Mouse (Mus musculus) induced T-regulatory cell, adult 2 months (primary cell): Measurements from ENCODE around the gene Crhr1.

Experiments
- DNase-seq: peaks from one replicate; pipeline ENCODE4 v3.0.0-alpha.2; 2012; ENCODE audit warnings: low read depth

Gene Crhr1

GRCm38 (mm10) chr11:104132580-104133441 is at the start of gene Crhr1:
Crhr1 (plus strand) TSS chr11:104132855.
- no peak for DNase-seq

GRCm38 (mm10) chr11:104083248-104083647 is 49.4 kb upstream of the Crhr1 start:
- DNase-seq, result no peak

DNA sequence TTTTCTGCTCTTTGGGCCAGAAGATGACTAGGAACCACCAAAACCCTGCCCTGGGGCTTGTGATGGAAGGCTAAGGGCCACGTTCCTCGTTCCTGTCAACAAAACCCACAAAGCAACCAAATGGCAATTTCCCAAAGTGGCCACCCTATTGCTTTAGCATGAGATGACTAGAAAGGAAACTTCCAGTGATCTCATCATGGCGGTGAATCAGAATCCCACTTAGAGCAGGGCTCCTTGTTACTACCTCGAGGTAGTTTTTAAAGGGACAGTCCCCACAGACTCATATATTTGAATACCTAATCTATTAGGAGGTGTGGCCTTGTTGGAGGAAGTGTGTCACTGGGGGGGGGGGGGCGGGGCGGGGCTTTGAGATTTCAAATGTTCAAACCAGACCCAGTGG is 48.9 kb upstream of the Crhr1 start:
- DNase-seq, result peak; percentile 2

GRCm38 (mm10) chr11:104088519-104088918 is 44.1 kb upstream of the Crhr1 start:
- DNase-seq, result no peak

DNA sequence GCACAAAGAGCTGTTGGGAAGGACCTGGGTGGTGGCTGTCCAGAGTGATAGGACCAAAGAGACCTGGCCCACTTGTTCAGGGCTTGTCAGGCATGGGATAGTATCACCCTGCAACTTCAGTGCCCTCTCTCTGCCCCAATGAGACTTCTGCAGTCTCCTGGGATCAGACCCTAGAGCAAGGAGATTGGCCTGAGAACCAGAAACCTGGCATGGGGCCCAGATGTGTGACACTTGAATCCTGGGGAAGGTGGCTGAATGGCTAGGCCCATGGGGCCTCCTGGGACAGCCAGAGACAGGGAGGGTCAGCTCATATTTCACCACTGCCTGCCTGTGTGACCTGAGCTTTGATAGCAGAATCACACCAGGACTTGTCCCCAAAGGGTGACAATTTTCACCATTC is 41.9 kb upstream of the Crhr1 start:
- DNase-seq, result no peak

- no peak for DNase-seq
Measured at GRCm38 (mm10) chr11:104095151-104095550, 37.5 kb upstream of the Crhr1 start.

GRCm38 (mm10) chr11:104096536-104096935 is 36.1 kb upstream of the Crhr1 start:
- DNase-seq, result no peak

- no peak for DNase-seq
Measured at GRCm38 (mm10) chr11:104099542-104099941, 33.1 kb upstream of the Crhr1 start.

- DNase-seq, result no peak
Measured at GRCm38 (mm10) chr11:104102641-104103040, 30.0 kb upstream of the Crhr1 start.

DNA sequence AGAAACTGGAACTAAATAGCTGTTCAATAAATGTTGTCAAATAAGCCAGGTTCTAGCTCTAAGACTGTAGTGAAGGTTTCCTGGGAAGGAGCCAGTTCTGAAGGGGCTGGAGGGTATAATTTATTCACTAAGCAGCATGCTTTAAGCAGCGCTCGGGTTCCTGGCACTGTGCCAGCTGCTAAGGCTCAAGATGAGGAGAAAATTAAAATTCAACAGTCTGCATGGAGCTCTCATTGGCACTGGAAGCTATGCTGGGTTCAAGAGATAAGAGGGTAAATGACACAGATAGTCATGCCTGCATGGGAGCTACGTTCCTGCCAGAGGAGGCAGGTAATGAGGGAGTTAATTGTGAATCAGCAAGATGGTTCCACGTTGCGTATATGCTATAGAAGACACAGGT is 26.3 kb upstream of the Crhr1 start:
- no peak for DNase-seq

DNA sequence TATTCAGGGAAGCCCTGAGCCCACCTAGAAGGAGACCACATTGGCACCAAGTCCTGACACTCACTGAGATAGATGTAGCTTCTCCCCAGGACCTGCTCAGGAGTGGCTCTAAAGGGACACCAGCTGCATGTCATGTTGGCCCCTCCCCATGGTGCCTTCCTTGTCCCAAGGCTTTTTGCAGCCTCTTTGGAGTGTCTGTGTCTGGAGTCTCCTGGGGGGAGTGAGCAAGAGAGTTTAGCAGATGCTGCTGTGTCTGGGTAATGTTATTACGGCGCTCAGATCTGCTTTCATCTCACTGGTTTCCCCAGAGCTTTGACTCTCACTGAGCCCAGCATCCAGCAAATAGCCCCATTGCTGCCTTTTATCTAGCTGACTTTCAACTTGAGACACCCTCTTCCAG is 25.7 kb upstream of the Crhr1 start:
- DNase-seq, result no peak

DNA sequence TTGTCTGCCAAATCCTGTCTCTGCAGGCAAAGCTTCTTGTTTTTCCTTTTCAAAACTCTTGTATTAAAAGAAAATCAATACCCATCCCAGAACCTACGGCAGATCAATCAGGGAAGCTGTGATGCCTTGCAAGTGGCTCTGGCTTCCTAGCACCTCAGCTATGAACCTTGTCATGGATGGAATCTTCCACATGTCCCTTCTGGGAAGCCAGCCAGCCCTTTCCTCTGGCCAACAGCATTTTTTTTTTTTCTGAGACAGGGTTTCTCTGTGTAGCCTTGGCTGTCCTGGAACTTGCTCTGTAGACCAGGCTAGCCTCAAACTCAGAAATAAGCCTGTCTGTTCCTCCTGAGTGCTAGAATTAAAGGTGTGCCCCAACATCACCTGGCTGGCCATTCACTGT is 22.3 kb upstream of the Crhr1 start:
- no peak for DNase-seq

DNA sequence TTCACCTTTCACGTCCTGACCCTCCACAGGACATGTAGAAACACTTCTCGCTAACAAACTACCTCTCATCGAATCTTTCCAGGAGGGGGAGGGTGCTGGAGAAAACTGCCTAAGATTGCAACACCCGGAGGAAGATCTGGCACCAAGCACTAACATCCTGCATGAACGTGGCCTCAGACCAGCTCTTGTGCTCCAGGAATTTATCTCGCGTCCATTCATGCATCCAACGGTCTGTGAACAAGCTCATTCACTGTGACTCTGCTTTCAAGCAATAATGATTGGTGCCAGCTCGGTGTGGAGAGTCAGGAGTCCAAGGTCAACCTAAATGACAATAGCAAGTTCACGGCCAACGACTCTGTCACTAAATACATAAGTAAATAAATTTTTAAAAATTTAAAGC is 20.8 kb upstream of the Crhr1 start:
- no peak for DNase-seq

GRCm38 (mm10) chr11:104113699-104114098 is 19.0 kb upstream of the Crhr1 start:
- no peak for DNase-seq

GRCm38 (mm10) chr11:104114690-104115089 is 18.0 kb upstream of the Crhr1 start:
- peak; percentile 13 for DNase-seq

- no peak for DNase-seq
Measured at GRCm38 (mm10) chr11:104118356-104118755, 14.3 kb upstream of the Crhr1 start.

- DNase-seq, result no peak
Measured at GRCm38 (mm10) chr11:104122966-104123365, 9.7 kb upstream of the Crhr1 start.

DNA sequence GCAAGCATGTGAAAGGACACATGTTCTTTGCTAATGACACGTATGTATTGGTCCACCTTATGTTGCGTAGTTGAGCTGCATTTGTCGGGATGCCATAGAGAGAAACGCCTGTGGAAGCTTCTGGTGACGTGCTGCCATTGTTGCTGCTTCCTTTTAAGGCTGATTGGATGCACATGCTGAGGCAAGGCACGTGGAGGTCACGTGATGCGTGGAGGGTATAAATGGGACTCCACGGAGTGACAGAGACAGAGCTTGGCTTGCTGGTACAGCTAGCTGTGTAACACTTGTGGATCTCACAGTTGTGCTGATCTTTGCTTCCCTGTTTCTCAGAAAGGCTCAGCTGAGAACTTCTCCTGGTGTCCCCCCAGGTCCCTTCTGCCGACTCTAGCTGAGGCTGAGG is 9.2 kb upstream of the Crhr1 start:
- DNase-seq, result no peak

DNA sequence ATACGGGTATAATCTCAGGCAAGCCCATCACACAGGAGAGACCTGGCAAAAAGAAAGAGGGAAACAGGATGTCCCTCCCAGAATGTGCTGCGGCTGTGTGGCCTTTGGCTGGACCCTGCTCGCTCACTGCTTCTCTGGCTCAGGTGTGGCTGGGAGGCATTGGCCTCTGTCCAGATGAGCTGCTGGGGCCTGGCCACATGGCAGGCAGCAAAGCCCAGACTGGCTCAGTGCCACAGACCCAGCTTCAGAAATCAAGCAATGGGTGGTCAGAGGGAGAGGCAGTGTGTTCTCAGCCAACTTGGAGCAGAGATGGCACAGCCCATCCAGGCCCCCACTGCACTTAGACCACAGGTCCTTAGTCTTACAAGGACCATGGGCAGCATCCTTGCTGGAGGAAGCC is 8.1 kb upstream of the Crhr1 start:
- no peak for DNase-seq

DNA sequence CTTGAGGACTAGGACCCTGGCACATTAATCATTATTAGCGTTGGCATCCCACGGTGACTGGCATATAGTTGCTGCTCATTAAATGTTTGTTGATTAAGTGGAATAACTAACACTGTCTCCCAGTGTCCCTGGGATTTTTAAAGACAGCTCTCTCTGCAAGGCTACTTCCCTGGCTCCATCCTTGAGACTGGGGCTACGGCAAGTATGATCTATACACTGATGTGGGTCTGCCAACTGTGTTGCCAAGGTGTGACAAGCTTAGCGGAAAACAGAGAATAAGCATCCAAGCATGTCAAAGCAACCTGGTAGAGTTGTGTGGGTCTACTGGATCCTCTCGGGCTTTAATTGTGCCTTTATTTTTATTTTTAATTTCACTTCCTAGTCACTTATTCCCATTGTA is 3.2 kb upstream of the Crhr1 start:
- no peak for DNase-seq

DNA sequence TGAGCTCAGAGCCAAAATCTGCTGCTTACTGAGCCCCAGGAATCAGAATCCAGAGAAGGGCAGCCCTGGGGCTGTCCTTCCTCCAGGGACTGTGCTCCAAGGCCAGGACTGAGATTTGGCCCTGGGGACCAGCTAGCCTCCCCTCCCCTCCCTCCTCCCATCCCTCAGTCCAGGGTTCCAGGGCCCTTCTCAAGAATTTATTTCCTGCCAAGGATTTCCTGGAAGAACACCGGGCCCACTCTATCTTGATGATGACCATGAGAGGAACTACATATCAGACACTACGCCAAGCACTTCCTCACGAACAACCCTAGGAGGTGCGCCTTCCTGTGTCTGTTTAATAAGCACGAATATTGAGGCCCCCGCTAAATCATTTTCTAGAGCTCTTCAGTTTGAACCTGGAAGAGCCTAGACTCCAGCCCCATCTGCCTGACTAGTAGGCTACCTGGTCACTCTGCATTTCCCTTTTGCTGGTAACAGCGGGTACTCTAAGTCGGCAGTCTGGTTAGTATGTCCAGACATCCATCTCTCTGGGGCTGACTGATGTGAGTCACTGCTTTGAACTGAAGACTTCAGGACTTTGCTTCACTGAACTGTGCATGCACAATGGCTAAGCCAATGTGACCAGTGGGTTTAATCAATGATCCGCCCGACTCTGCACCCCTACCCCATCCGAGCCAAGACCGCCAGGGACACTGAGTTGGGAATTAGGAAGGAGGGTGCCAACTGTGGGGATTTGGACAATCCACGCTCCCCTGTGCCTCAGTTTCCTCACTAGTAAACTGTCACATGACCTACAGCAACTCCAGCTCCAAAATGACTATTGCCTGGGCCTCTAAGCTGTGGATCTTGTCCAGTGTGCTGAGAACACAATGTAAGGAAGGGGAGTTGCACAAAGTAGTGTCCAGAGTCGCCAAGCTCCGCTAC is 1.7 kb upstream of the Crhr1 start:
- DNase-seq, result no peak

DNA sequence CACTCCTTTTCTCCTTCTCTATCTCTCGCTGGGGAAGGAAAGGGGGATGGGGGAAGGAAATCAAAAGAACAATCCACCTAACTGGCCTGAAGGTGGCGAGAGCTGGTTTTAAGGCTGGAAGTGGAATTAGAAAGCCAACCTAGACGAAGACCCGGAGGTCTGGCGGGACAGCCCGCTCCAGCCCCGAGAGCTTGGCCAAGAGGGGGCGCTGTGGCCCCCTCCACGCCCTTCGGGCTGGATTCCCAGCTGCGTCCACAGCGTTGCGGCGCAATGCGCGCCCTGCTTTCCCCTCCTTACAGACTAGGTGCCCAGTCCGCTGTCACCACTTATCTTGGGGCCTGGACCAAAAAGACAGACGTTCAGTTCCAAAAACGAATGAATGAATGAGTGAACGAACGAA is 899 bp upstream of the Crhr1 start:
- DNase-seq, result no peak

GRCm38 (mm10) chr11:104133442-104133983 is 858 bp downstream of the Crhr1 start:
- DNase-seq, result no peak
